Mouse (Mus musculus) erythroblast, embryonic 14.5 days (primary cell): ENCODE data around the gene Klhl12. TPM values are rescaled to one million over a fixed set of nuclear protein-coding genes. Genes with fewer than 3 reads are reported as not detected.
A peak's percentile ranks its signal among the peaks of the same experiment; 100 is the strongest.

Source experiments
- H3K27me3 ChIP-seq: 2 replicates; pipeline ENCODE4 v1.6.1; 2012; ENCODE audit warnings: inconsistent platforms; ENCODE audit not compliant: control insufficient read depth
- H3K36me3 ChIP-seq: 2 replicates; pipeline ENCODE4 v1.6.1; 2012; ENCODE audit warnings: mild to moderate bottlenecking, inconsistent platforms; ENCODE audit not compliant: control insufficient read depth
- H3K4me1 ChIP-seq: 2 replicates; pipeline ENCODE4 v1.6.1; 2012; ENCODE audit warnings: inconsistent platforms; ENCODE audit not compliant: control insufficient read depth
- H3K4me3 ChIP-seq: replicated peaks from 2 replicates; pipeline ENCODE3; 2012; ENCODE audit warnings: moderate library complexity, mild to moderate bottlenecking, inconsistent platforms
- H3K9me3 ChIP-seq: 2 replicates; pipeline ENCODE4 v1.6.1; 2012; ENCODE audit warnings: low read length, inconsistent platforms, mixed read lengths; ENCODE audit not compliant: control insufficient read depth
- GATA1 ChIP-seq: IDR thresholded peaks from 2 replicates; pipeline ENCODE4 v1.6.1; 2012; ENCODE audit warnings: low read length, inconsistent platforms, mixed read lengths
- TAL1 ChIP-seq: IDR thresholded peaks from 3 replicates; pipeline ENCODE4 v1.6.1; 2012; ENCODE audit warnings: low read length, inconsistent platforms, mixed read lengths
- polyA plus RNA-seq: library from polyadenylated mRNA; stranded (reverse); fragments of >175 nt; gene quantifications from 2 replicates; pipeline ENCODE4 v1.2.3, GENCODE M21; 2012

The Klhl12 gene
- polyA plus RNA-seq = 0.63 and 1.1 TPM in 2 replicates

DNA sequence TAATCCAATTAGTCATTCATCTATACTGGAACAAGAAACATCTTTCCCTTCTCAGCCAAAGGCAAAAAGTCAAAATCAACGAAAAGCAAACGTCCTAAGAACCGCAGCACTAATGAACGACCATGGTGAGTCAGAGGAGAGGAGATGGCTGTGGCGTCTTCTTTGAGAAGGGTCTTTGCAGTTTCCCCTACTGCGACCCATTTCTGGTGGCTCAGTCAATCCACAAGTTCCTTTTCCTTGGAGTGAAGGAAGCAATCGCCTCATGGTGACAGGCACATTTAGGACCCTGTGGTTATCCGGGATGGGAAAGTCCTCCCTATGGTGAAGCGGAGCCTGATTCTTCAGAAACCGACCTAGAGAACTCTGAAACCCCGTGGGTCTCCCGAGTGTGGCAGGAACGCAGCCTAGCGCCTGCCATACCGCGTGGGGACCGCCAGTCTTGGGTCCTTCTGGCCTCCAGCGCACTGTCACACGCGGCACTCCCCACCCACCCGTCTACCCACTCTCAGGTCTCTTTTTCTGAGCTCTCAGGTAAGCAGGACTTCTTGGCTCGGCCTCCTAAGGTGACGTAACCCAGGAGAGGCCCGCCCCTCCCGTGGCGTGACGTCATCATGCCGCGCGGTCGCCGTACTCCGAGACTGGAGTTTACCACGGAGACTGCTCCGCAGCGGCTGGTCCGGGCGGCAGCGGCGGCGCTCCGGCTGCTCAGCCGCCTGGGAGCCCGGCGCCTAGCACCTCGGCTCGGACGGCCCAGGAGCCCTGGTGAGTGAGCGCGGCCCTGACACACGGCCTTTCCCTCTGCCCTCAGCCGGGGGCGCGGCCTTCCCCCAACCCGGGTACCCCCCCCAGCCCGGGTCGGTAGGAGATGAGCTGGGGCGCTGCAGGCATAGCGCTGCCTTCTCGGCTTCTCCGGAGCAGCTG is at the start of gene Klhl12:
Gene Klhl12 (plus strand): TSS at position 628 of the 921 bp plus-strand sequence.
- H3K4me3 ChIP-seq = peak within 1 kb of the TSS; percentile 87
- H3K36me3 ChIP-seq = peaks cover 34% of the 10 kb centered on the region
- no peaks in the 10 kb centered on the region for H3K27me3 ChIP-seq
- H3K9me3 ChIP-seq = no peaks in the 10 kb centered on the region
- H3K4me1 ChIP-seq = peaks cover 61% of the 10 kb centered on the region
- TF ChIP-seq GATA1 (no peak), TAL1 (no peak)

DNA sequence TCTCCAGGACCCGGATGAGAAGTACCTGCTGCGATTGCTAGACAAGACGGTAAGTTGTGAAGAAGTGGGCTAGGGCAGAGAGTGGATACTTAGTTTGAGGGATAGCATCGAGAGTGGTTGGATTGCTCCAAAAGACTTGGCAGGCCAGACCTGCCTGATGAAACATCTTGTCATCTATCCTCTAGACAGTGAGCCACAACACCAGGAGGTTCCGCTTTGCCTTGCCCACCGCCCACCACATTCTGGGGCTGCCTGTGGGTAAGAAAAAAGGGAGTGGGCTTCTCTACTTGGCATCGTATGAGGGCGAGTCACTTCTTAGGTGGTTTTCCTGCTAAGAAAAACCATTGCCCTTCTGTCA is 48.9 kb upstream of the Klhl12 start:
- H3K4me3 ChIP-seq = peak overlapping the region; percentile 81
- H3K27me3 ChIP-seq = no peaks in the 10 kb centered on the region
- no peak for TF ChIP-seq TAL1
- TF ChIP-seq GATA1 = no peak
- H3K9me3 ChIP-seq = no peaks in the 10 kb centered on the region
- peaks cover 40% of the 10 kb centered on the region for H3K36me3 ChIP-seq
- peaks cover 21% of the 10 kb centered on the region for H3K4me1 ChIP-seq

DNA sequence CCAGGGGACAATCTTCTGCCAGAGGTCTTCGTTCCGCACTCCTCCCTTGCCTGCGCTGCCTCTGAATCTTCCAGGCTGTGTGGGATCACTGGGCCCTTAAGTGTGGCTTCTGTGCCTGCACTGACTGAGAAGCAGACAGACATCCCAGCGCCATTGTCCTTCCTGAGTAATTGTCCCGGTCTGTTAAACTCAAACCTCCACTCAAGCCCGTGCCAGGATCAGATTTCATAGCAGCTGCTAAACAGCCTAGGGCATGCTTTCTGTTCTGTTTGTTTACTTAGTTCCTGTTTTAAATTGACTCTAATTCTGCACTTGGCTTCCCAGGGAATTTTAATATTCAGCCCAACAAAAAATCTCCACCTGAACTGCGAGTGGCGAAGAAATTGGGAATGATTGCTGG is 47.3 kb upstream of the Klhl12 start:
- no peaks in the 10 kb centered on the region for H3K9me3 ChIP-seq
- H3K4me1 ChIP-seq = peaks cover 21% of the 10 kb centered on the region
- no peaks in the 10 kb centered on the region for H3K27me3 ChIP-seq
- TF ChIP-seq GATA1 = no peak
- TF ChIP-seq TAL1 = no peak
- peaks cover 49% of the 10 kb centered on the region for H3K36me3 ChIP-seq
- H3K4me3 ChIP-seq = no peak overlapping the region

DNA sequence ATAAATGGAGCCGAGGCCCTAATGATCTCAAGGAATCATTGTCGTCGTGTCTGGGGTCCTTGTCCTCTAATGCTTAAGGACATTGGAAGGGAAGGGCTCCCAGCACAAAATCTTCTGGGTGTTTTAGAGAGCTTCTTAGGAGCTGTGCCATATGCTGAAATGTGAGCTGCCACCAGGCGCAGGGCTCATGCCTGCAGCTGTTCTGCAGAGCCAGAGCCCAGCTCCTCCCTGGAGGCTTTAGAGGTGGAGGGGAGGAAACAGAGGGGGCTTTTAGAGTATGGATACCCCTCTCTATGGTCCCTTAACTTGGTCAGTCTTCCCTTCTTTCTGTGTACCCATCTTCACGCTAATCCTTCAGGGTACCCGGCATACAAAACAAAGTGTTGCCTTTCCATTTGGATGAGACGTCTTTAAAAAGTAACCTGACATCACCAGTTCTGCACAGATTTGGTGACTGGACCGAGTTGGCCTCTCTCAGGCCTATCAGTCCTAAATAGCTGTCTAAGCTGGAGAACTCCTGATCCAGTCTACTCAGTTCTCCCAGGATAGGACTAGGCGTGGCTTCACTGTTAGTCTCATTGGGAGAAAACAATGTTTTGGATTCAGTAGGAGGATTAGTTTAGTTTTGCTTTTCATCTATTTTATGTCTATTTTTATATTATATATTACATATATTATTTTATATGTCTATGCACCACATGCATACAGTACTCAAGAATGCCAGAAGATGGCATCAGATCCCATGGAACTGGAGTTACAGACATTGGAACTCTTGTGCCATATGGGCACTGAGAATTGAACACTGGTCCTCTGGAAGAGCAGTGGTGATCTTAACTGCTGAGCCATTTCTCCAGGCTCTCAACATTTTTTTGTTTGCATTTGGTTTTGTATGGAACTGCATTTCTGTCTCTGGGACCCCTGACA is 43.4 kb upstream of the Klhl12 start:
- Histone ChIP-seq H3K36me3 (peaks cover 60% of the 10 kb centered on the region), H3K9me3 (no peaks in the 10 kb centered on the region), H3K4me1 (peaks cover 29% of the 10 kb centered on the region), H3K4me3 (no peak overlapping the region), H3K27me3 (no peaks in the 10 kb centered on the region)
- TF ChIP-seq GATA1 (no peak), TAL1 (no peak)

DNA sequence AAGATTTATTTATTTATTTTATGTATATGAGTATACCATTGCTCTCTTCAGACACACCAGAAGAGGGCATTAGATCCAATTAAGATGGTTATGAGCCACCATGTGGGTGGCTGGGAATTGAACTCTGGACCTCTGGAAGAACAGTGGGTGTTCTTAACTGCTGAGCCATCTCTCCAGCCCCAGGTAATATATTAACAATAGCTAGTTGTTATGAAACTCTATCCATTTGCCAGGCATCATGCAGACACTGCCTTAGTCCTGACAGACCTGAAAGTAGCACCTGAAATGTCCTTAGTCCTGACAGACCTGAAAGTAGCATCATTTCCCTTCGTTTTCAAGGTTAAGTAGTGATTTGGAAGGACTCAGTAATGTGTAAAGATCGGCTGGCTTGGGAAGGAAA is 41.3 kb upstream of the Klhl12 start:
- no peak for TF ChIP-seq TAL1
- no peak for TF ChIP-seq GATA1
- Histone ChIP-seq H3K4me3 (no peak overlapping the region), H3K4me1 (peaks cover 48% of the 10 kb centered on the region), H3K36me3 (peaks cover 63% of the 10 kb centered on the region), H3K27me3 (no peaks in the 10 kb centered on the region), H3K9me3 (no peaks in the 10 kb centered on the region)

DNA sequence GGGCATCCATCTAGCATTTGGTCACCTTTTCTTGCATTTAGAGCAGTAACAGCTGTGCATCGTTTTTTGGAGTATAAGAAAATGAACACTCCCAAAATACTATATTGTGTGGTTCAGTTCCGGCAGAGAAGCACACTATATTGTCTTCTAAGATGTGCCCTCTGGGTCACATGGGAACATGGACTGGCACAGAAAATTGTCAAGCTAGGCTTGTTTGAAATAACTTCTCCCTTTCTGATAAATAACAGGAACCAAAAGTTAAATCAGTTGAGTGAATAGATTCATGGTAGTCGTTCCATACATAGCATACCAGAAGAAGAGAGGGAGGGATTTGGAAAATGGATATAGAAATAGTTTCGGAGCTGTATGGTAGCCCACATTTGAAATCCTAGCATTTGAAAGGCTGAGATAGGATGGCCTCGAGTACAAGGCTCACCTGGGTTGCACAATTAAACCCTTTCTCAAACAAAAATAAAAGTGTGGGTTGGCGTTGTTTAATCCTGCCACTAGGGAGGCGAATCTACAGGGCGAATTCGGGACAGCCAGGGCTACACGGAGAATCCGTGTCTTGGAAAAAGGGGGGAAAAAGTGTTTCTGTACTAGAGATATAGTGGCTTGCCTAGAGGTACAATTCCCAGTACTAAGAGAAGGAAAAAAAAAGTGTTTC is 40.7 kb upstream of the Klhl12 start:
- H3K36me3 ChIP-seq = peaks cover 63% of the 10 kb centered on the region
- H3K27me3 ChIP-seq = no peaks in the 10 kb centered on the region
- no peaks in the 10 kb centered on the region for H3K9me3 ChIP-seq
- peak overlapping the region; percentile 93 for H3K4me3 ChIP-seq
- TF ChIP-seq GATA1 (no peak), TAL1 (no peak)
- peaks cover 50% of the 10 kb centered on the region for H3K4me1 ChIP-seq

DNA sequence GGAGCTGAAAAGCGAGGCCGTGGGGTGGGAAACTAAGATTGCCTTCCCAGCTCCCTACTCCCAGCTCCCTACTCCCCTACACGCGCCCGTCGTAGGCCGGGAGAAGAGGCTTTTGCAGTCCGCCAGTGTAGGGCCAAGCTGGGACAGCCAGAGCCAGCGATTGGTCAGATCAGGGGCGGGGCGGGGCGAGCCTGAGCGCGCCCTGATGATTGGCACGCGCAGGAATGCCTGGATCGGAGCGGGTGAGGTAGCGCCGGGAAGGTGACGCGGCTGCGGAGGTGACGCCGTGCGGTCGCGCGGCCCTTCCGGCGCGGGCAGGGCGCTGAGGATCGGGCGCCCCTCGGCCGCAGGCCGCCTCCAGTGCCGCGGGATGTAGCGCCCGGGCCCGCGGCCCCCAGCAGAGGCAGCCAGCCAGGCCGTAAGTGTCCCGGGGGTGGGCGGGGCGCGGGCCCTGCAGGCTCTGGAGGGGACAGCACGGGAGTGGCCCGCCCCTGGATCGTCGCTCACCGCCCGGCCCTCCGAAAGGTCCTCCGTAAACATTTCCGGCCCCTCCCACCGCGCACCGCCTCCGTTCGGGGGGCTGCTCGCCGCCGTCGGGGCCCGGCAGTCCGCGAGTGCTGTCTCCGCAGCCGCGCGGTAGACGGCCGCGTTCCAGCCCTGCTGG is 40.0 kb upstream of the Klhl12 start, which contains the start of gene Adipor1:
Gene Adipor1 (plus strand): TSS at position 211 of the 664 bp plus-strand sequence.
- H3K4me3 ChIP-seq = peak within 1 kb of the TSS; percentile 93

DNA sequence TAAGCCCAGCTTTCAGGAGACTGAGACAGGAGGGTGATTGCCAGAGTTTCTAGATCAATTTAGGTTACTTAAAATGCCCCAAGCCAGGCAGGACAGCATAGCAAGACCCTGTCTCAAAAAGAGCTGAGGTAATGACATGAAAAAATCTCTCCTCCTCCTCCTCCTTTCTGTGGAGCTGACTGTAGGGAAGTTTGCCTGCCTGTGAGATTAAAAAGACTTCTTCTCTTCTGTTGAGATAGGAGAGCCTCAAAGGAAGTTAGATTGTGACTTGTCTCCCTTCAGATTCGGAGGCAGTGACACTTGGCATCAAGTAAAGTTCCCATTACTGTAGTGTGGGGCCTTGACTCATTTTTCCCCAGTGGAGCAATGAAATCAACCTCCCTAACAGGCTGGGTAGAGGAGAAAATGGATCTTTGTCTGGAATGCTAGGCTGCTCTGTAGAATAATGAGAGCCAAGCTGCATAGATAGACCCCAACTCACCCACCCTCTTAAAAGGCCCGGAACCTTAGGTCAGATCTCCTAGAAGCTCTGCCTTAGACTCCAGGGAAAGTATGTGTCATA is 36.8 kb upstream of the Klhl12 start:
- peaks cover 71% of the 10 kb centered on the region for H3K36me3 ChIP-seq
- peaks cover 85% of the 10 kb centered on the region for H3K4me1 ChIP-seq
- no peaks in the 10 kb centered on the region for H3K9me3 ChIP-seq
- TF ChIP-seq TAL1 (no peak), GATA1 (no peak)
- H3K27me3 ChIP-seq = no peaks in the 10 kb centered on the region
- H3K4me3 ChIP-seq = peak overlapping the region; percentile 93

More for the DNA sequence above, 40.0 kb upstream of the Klhl12 start, which contains the start of gene Adipor1:
- no peak for TF ChIP-seq GATA1
- TF ChIP-seq TAL1 = no peak
- Histone ChIP-seq H3K4me1 (peaks cover 57% of the 10 kb centered on the region), H3K36me3 (peaks cover 63% of the 10 kb centered on the region), H3K9me3 (no peaks in the 10 kb centered on the region), H3K27me3 (no peaks in the 10 kb centered on the region)
